Mouse (Mus musculus): Measurements from ENCODE around the gene Stat2.
"Not testable (repeated sequence)": the region's sequence is repeated elsewhere in the genome, so short reads cannot be mapped to it uniquely, and the experiment has no call there.

The Stat2 gene

GRCm38 (mm10) chr10:128258953-128259352 lies 11.4 kb upstream of the Stat2 start:
- no peak for DNase-seq (ENCODE audit: low spot score)

DNA sequence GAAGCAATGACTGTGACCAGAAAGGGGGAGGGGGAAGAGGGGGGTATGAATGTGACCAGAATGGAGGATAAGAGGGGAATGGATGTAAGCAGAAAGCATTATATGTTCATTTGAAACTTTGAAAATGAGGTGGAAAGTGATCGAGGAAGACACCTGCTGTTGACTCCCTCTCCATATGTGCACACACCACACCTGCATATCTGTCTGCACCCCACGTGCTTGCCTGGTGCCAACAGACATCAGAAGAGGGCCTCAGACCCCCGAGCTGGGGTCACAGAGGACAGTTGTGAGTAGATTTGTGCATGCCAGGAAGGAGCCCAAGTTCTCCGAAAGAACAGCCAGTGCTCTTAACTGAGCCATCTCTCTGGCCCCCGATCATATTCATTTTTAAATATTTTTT lies 10.4 kb upstream of the Stat2 start:
- no peak for DNase-seq (ENCODE audit: low spot score)

DNA sequence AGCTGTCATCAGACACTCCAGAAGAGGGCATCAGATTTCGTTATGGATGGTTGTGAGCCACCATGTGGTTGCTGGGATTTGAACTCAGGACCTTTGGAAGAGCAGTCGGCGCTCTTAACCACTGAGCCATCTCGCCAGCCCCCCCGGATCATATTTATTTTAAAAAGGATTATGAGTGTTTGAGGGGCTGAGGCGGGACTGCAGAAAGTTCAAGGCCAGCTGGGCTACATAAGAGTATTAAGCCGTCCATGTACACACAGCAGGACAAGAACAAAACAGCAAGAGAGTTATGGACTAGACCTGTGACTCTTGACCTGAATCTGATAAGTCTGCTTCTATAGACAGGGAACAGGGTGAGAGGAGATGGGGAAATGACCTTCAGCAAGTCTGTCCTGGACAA lies 10.0 kb upstream of the Stat2 start:
- not testable (repeated sequence) for DNase-seq (ENCODE audit: low spot score)

DNA sequence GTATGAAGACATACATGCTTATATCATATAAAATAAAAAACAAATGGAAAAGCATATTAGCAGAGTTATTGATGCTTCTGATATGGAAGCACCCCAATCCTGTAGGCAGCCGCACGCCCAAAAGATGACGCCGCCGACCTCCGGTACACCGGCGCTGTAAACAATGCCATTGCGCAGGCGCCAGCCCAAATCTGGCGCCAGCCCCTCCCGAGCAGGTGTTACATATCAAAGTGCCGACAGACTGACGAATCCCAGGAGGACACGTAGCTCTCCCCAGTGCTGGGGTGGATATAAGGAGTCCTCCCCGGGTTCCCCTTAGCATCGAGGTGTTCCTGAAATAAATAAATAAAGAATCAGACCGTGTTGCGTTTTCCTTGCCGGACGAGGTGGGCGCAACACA lies 8.1 kb upstream of the Stat2 start:
- DNase-seq (ENCODE audit: low spot score), result no peak

DNA sequence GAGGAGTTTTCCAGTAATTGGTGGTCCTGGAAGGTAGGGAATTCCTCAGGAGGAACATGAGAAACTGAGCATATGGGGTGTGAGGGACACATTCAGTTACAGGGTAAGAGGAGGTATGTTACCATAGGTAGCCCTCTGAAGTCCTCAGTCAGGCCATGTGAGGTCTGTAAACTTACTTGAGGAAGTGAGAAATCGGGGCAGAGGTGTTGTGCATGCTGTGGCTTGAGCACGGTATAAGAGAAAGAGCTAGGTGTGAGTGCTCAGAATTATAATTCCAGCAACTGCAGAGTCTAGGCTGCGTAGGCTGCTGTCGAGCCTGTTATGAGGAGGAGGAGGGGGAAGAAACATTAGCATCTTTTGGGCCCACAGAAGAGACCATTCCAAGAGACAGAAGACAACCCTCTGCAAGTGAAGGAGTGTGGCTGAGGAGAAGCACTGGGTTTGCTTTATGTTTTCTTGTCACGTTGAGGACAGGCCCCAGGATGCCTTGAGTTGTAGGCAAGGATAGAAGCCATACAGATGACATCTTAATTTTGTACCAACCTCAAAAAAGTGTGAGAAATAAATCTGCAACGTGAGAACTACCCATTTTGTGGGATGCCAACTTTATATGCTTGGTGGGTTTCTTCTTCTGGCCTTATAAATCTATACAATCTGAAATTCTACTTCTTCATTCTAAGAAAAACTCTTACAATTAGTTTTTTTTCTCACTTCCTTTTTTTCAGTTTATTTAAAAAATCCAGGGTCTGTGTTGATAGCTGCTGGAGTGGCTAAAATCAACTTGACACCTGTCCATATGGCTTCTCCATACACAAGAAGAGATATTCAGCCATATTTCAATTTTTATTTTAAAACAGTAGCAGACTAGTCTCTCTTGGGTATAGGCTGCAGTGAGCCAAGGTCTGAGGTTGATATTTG lies 6.7 kb upstream of the Stat2 start:
- no peak for DNase-seq (ENCODE audit: low spot score)

GRCm38 (mm10) chr10:128268371-128268770 lies 2.0 kb upstream of the Stat2 start, which contains the start of gene Apof:
TSS of gene Apof (plus strand) at chr10:128268671.
- DNase-seq (ENCODE audit: low spot score), result no peak

DNA sequence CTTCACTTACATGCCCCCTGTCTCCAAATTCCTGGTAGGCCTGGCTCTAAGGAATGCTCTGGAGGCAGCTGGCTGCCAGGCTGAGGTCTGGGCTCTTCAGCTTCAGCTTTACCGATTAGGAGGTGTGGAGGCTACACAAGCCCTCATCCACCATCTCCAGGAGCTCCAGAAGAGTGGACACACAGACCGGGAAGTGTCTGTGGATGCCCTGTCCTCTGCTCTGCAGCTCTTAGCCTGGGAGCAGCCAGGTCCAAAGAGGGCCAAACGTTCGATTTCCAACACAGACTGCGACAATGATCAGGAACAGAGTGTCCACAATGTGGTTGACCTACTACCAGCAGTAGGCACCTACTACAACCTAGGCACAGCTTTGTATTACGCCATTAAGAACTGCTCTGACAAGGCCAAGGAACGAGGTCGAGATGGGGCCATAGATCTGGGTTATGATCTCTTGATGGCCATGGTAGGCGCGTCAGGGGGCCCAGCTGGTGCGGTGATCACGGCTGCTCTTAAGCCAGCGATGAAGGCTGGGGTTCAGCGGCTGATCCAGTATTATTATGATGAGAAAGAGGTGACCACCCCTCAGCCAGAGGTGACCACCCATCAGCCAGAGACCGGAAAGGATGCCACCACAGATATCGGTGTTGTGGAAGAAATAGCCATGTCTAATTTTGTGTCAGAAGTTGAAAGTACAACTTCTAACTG lies 1.0 kb upstream of the Stat2 start:
- no peak for DNase-seq (ENCODE audit: low spot score)

- DNase-seq (ENCODE audit: low spot score), result no peak
Observed at GRCm38 (mm10) chr10:128270866-128271265, 507 bp downstream of the Stat2 start.

GRCm38 (mm10) chr10:128271883-128272282 lies 1.5 kb downstream of the Stat2 start:
- peak; percentile 41 for DNase-seq (ENCODE audit: low spot score)

- DNase-seq (ENCODE audit: low spot score), result not testable (repeated sequence)
Observed at GRCm38 (mm10) chr10:128272819-128273439, 2.6 kb downstream of the Stat2 start.

DNA sequence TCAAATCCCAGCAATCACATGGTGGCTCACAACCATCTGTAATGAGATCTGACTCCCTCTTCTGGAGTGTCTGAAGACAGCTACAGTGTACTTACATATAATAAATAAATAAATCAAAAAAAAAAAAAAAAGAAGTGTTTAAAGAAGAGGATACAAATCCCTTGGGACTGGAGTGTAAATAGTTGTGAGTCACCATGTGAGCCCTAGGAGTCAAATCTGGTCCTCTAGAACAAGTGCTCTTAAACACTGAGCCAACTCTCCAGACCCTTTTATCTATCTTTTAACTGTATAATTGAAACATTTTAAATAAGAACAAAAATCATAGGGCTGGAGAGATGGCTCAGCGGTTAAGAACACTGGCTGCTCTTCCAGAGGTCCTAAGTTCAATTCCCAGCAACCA lies 5.0 kb downstream of the Stat2 start:
- DNase-seq (ENCODE audit: low spot score), result not testable (repeated sequence)

GRCm38 (mm10) chr10:128278158-128278557 lies 7.8 kb downstream of the Stat2 start:
- DNase-seq (ENCODE audit: low spot score), result no peak

DNA sequence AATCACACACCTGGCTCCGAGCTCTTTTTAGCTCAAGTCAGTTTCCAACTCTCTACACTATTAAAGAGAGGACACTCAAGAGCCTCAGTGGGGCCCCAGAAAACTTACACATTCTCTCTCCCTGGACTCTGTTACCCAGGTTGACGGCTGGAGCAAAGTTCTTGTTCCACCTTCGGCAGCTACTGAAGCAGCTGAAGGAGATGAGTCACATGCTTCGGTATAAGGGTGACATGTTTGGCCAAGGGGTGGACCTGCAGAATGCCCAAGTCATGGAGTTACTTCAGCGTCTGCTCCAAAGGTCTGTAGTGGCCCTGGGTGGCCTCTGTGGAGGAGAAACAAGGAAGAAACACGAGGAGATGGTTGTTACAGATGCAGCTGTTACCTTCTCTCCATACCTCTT lies 10.6 kb downstream of the Stat2 start:
- DNase-seq (ENCODE audit: low spot score), result no peak

GRCm38 (mm10) chr10:128281682-128282081 lies 11.3 kb downstream of the Stat2 start:
- DNase-seq (ENCODE audit: low spot score), result no peak

- DNase-seq (ENCODE audit: low spot score), result no peak
Observed at GRCm38 (mm10) chr10:128282886-128283450, 12.6 kb downstream of the Stat2 start.

DNA sequence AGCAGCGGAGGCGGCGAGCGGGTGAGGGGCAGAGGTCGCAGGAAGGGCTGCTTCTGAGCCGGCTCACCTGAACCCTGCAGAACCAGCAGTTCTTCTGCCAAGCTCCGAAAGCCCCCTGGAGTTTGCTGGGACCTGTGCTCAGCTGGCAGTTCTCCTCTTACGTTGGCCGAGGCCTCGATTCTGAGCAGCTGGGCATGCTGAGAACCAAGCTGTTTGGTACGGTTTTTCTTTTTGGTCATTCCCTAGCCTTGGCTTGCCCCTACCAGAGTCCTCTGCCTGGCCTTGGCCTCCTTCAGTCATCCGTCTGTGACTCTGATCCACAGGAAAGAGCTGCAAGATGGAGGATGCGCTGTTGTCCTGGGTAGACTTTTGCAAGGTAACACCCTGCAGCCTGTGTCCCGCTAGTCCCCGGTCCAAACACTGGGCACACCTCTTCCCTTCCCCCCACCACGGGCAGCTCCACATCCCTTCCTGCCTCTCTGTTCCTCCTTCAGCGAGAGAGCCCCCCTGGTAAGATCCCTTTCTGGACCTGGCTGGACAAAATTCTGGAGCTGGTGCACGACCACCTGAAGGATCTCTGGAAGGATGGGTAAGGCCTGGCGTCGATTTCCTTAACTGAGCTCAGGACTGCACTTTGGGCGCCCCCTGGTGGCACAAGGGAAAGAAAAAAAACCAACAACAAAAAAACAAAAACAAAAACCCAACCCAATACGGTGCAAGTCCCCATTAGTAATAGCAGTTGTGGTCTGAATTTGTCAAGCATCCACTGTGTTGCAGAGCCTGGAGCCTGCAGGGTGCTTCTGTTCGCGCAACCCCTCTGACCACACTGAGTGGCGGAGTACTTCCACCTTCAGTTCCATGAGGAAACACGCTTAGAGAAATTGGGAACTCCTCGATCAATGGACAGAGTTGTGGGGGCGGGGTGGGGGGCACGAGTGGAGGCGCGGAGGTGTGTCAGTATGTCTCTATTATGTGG lies 13.5 kb downstream of the Stat2 start:
- DNase-seq (ENCODE audit: low spot score), result peak; percentile 77

DNA sequence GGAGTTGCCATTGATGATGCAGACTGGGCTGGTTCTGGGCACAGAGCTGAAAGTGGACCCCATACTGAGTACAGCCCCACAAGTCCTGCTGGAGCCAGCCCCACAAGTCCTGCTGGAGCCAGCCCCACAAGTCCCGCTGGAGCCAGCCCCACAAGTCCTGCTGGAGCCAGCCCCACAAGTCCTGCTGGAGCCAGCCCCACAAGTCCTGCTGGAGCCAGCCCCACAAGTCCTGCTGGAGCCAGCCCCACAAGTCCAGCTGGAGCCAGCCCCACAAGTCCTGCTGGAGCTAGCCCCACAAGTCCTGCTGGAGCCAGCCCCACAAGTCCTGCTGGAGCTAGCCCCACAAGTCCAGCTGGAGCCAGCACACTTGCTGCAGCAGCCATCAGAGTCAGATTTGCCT lies 20.2 kb downstream of the Stat2 start:
- DNase-seq (ENCODE audit: low spot score), result not testable (repeated sequence)

DNA sequence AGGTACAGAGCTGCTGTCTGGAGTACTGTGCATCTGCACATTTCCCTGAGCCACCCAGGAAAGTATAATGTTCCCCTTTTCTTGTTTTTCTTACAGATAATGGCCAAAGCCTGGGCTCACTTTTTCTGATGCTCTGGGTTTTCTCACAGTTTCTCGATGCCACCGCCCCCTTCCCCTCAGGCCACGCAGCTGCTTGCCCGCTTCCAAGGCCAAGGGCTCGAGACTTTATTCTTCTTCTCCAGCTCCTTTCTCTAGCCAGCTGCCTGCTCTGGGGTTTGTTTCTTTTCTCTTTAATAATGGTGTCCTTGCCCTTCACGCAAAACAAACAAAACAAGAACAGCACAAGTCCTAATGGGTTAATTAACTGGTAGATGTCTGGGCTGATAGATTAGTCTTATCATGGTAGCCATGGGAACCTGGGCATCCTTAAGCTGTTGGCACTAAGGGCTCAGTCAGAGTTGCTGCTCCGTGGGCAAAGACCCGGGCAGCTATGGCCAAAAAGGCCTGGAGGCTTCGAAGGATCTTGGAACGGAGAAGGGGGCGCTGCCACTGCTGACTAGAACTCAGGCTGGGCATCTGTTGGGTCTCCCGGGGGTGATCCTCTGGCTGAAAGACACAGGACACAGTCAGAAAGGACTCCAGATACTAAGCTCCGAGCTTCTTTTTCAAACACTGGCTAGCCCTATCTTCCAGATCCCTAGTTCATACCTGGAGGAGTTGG lies 26.2 kb downstream of the Stat2 start:
- no peak for DNase-seq (ENCODE audit: low spot score)

DNA sequence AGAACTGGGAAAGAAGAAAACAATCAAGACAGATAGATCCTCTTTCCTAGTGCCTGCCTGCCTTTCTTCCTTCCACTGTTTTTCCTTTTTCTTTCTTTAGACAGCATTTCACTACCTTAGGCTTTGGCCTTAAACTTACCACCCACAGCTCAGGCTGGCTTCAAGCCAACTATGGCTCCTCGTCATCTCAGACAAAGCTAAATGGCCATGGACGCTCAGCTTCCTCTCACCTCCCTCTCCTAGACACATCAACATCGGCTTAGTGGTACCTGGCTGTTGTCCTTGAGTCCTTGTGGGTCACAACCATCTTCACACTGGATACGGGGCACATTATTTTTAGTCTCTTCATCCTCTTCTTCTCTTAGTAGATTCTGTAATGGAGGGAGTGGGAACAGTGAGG lies 26.9 kb downstream of the Stat2 start:
- no peak for DNase-seq (ENCODE audit: low spot score)

DNA sequence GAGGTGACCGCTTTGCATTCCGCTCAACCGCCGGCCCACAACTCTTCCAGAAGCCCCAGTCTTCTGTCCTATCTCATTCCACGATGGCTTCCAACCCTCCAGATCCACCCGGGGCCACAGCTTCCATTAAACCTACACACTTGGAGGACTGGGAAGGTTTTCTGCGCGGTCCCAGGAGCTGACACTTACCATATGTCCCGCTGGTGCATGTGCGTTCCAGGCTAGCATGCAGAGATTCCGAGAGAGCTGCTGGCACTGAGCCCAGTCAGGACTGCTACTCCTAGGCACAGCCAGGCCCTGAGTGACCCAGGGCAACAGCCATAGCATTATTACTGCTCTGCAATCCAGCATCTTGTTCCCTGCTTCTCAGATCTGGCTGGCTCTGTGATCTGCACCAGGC lies 27.3 kb downstream of the Stat2 start:
- DNase-seq (ENCODE audit: low spot score), result peak; percentile 28

DNA sequence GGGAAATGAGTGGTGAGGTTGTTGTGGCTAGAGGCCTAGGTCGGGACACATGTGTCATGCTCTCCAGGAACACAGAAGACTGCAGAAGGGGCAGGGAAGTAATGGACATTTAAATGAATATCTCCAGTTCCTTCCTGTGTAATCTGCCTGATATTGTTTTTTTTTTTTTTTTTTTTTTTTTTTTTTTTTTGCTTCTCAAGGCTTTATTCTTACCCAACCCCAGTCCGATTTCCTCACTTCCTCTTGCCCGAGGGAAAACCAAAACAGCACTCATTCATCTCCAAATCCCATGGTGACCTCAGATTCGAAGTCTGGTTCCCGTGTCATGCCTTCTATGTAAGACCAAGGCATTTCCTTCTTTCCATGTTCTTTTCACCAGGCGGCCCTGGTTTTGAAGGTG lies 27.9 kb downstream of the Stat2 start:
- peak; percentile 81 for DNase-seq (ENCODE audit: low spot score)

All from adipocyte (in vitro differentiated cells).